Mouse (Mus musculus) embryo, embryonic 11 days (tissue): Measurements from ENCODE around the gene Patj.

Experiments used
- DNase-seq: peaks from one replicate; pipeline ENCODE4 v3.0.0-alpha.2; 2015

Gene Patj

DNA sequence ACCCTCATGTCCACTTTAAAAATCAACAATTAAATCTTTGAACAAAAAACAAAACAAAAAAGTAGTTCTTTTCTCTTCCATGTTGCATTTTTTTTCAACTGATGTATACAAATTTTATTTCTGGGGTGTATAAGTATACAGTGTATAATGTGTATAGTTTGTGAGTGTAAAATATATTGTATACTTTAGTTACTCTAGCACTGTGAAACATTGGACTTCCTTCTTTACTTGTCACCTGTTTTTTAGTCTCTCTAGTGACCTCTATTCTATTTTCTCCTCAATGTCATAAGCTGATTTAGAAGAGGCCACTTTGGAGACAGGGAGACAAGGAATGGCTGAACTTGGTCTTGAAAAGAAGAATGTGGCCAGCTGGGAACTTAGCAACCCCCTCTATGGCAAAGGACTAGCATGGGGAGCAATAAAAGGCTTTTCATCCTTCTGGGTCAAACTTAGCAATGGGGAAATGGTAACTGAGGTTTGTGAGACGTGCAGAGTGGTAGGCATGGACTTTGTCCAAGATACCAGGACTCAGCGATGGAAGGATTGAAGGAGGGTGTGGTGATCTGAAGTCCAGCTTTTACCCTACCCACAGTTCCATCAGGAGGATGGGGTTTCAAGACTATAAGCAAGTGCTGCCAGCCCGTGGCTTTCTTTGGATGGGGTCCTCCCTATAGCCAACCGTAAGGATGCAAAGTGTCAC, 54.1 kb downstream of the Patj start:
- DNase-seq: no peak

DNA sequence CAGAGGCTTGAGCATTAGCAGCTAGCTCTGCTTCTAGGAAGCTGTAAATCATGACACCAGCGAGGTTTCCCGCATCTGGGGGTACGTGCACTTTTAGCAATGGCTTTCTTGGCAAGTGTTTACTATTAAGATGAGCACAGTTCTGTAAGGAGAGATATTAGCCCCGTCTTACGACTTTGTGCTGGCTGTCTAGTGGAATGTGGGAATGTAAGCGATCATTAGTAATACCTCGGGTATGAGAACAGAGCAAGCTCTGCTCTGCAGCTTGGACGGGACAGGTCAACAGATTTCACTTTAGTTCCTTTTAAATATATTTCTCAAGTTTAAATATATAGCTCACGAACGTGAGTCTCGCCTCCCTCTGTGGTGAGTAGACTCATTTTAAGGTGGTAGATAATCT, 54.7 kb downstream of the Patj start:
- peak; percentile 21 for DNase-seq

DNA sequence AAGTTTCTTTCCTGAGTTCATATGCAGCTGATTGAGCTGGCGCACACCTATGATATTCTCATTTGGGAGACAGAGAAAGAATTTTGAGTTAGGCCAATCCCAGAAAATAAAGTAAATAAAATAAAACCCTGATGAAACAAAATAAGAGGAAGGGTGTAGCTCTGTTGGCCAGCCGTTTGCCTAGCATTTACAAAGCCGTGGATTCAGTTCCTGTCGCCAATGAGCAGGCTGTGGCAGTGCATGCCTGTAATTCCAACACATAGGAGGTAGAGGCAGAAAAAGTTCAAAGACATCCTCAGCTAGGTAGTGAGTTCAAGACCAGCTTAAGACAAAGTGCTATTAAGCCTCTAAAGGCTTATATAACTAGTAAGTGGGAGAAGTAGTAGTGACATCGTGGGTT, 55.2 kb downstream of the Patj start:
- DNase-seq: no peak

DNA sequence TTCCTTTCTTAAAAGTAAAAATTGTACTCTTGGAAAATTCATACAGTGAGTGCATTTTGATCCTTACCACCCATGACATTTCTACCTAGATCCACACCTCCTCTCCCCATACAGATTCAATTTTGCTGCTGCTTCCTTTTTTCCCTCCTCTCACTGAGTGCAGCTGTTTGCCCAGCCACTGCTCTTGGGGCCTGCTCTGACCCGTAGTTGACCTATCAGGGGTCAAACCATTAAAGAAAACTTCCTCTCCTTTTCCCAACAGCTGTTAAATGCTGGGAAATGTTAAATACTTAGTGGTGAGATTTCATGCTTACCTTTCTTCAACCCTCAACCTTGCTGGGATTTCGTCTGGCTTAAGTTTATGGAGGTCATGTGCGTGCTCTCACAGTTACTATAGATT, 55.7 kb downstream of the Patj start:
- DNase-seq: peak; percentile 35

DNA sequence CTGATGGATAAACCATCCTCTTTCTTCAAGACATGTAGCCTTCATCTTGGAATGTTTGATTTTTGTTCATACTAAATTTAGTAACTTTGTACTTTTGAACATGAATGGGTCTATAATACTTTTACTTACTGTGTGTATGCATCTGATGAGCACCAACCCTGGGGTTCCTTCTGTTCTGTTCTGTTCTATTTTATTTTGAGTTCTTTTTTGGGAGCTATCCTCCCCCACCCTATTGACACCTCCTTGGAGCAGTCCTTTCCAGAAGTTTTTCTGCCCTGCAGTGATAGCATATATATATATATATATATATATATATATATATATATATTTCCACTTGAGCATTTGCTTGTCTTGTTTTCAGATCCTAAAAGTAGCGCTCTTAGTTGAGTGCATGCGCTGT, 57.1 kb downstream of the Patj start:
- DNase-seq: no peak

DNA sequence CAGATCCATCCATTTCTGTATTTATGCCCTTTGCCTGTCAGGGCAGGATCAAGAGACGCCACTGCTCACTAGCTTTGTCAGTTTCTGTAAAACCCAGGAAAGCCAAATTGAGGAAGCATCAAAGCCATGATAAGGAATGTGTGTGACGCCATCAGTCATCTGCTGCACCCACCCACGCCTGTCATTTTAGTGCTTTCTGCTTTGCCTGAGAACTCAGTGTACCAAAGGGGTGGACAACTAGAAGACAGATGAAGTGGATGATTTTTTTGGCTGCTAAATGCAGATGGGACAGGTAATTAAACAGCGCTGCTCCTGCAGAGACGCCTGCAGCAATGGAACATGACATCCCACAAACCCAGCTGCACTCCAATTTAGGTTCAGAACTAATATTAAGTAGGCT, 57.6 kb downstream of the Patj start:
- DNase-seq: no peak

DNA sequence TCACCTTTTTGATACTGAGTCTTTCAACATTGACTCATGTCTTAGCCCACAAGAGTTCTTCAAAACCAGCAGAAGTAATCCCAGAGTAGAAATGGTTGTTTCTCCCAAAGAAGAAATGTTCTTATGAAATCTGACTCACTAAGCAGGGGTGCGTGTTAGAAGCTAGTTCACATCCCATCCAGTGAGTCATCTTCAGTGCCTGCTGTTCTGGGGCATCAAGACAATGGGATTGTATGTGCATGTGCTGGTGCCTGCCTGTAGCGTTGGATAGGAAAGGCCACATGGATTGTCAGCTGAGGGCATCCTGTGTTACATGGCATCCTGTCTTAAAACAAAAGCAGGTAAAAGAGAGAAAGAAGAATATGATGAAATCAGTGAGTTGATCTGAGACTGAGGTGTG, 59.8 kb downstream of the Patj start:
- DNase-seq: no peak

DNA sequence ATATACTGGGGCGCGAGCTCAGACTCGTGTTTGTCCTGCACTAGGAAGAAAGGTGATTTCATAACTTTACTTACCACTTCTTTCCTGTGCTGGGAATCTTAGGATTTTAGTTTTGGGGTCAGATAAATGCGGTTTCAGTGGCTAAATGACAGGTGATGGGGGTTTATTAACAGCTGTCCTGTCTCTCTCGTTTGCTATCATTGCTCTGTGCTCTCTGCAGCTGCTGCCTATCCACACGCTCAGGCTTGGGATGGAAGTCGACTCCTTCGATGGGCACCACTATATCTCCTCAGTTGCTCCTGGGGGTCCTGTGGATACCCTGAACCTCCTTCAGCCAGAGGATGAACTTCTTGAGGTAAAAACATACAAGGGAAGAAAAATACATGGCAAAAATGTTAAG, 60.3 kb downstream of the Patj start:
- no peak for DNase-seq

DNA sequence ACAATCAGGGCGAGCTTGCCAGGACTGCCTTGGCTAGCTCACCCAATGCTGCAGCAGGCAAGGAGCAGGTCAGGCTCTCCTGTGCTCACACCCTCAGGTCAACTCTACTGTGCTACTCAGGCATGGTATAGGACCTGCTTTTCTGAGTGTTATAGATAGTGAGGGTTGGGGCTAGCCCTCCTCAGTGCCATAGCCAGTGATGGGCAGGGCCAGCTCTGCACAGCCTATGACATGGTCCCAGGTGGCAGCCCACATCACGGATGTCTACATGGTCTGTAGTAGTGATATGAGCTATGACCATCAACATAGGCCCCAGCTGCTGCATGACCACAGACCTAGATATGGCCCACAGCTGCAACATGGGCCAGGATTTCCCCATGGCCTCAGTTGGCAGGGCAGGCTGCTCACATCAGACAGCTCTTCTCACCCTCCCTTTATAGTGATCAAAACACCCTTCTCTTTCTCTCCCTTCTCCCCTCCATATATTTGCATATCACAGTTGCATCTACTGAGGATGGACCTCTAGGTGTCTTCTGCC, 66.3 kb downstream of the Patj start:
- no peak for DNase-seq

DNA sequence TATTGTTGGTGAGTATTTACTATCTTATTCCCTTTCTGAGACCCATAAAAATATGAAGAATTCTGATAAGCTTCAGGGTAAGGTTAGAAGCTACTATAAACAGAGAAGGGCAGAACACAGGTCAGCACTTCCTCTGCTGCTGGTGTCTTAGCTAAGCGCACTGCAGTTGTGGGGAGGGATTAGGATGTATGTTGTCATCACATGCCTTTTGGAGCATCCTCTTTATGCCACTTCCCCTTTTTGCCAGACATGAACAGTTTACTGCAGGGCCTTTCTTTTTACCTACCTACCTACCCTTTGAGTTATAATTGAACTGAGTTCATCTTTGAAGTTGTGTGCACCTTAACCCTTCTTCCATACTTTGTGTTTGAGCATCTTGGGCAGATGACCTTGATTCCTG, 69.9 kb downstream of the Patj start:
- DNase-seq: no peak

DNA sequence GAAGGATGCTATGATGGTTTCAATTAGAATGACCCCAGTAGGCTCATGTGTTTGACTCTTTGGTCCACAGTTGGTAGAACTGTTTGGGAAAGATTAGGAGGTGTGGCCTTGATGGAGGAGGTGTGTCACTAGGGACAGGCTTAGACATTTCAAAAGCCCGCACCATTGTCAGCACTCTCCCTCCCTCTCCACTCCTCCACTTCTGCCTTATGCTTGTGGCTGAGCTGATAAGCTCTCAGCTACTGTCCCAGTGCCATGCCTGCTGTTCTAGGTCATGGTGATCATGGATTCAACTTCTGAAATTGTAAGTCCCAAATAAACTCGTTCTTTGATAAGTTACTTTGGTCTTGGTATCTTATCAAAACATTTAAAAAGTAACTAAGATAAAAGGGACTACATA, 70.3 kb downstream of the Patj start:
- DNase-seq: no peak

DNA sequence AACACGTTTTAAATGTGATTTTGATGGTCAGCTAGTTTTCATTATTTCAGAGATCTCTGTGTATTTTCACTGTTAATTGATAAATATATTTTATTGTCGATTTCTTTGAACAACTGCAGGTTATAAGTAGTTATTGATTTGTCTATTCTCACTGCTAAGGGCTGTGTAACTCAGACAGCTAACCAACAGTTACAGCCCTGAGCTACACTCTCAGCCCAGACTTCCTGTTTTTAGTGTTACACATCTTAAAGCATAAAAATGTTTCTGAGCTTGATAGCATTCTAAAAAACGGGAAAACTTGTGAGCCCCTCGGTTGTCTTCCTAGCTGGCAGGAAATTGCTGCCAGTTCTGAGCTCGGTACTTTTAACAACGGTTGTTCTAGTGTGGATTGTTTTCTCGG, 75.8 kb downstream of the Patj start:
- DNase-seq: no peak

DNA sequence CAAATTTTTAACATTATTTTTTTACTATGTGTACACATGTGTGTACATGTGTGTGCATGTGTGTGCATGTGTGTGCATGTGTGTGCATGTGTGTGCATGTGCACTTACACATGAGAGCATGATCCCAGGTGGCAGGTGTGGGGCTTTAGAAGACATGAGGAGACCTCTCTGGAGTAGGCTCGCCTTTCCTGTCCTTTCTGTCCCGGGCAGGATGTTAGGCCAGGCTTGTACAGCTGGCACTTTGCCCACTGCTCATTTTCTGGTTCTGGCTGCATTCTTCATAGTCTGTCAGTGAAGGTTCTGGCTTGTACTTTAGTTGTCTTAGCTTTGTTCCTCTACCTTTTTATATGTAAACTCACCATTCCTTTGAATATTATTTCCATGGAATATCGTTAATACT, 77.9 kb downstream of the Patj start:
- no peak for DNase-seq

DNA sequence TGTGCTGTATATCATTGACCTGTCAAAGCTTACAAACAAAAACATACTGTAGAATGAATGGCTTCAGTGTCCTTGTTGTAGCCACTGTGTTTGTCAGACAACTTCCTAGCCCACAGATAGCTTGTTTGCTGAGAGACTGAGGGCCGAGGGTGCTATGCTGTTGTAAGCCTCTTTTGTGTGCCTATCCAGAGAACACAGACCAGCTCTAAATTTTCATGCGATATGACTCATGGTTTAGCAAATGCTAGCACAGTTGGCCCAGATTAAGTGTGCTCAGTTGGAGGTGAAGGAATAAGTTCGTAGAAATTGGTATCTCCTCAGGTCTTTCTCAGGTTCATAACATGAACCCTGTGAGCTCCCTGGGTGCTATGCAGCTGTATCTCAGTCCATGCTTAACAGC, 82.4 kb downstream of the Patj start:
- no peak for DNase-seq

DNA sequence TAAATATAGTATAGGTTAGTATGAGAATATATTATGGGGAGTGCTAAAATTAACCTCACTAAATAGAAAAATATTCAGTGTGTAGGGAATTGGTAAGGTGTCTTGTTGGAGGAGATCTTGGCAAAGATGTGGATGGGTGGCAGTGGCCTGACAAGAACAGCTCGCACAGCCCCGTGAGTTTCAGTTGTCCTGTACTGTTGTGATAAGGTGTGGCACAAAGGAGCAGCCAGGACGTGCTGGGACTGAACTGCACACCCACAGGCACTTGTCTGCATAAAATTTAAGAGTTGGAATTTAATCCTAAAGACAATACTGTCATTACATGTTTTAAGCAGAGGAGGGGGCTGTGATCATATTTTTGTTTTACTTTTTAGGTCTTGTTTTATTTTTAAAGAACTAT, 90.9 kb downstream of the Patj start:
- no peak for DNase-seq

DNA sequence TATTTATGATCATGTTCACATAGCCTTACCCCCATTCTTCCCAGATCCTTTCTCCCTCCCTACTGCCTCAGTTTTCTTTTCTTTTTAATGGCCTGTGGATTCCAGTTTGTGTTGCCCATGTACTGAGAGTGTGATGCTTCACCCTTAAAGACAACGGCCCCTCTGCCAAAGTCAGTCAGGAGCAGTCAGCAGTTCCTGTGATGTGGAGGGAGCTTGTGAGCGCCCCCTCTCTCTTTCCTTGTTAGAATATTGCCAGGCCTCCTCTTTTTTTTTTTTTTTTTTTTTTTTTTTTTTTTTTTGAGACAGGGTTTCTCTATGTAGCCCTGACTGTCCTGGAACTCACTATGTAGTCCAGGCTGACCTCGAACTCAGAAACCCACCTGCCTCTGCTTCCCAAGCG, 91.3 kb downstream of the Patj start:
- no peak for DNase-seq

DNA sequence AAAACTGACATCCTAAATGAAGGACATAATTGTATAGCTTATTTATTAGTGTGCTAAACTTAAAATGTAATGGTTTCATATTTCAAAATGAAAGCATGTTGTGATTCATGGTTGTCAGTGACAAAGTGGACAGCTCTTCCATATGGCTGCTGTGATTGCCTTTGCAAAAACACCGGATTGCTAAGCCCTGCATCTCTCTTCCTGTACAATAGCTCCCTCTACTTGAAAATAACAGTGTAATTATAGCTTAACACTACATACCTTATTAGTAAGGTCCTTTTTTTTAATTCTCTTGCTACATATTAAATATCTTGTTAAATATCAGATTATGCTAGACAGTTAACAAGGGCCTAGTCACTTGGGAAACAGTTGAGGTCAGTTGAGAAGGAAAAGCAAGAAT, 93.8 kb downstream of the Patj start:
- no peak for DNase-seq

DNA sequence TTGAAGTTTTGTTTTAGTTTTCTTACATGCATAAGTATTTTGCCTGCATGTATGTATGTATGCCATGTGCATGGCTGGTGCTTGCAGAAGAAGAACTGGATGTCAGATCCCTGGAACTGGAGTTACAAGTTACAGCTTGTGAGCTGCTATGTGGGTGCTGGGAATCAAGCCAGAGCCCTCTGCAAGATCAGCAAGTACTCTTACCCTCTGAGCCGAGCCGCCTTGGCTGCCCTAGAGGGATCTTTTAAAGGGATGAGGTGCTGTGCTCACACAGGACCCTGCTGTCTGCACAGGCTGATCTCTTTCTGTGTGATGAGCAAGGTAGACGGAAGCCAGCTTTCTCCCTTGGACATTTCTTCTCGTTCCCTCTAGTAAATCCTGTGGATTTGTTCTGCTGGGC, 102.8 kb downstream of the Patj start:
- no peak for DNase-seq

DNA sequence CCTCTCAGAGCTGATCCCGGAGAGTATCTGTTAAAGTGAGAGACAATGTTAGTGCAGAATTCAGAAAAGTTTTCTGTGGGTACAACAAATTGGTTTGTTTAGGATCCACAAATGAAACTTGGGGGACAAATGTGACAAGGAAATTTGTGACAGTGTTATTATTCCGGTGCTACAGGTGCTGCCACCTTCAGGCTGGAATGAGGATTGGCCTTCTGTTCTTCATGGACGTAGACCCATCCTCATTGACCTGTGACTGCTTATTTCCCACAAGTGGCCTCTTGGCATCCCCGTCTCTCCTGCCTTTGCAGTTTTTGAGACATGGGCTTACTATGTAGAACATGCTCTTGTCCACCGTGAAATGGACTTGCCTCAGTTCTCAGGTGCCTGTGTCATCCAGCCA, 104.6 kb downstream of the Patj start:
- no peak for DNase-seq

DNA sequence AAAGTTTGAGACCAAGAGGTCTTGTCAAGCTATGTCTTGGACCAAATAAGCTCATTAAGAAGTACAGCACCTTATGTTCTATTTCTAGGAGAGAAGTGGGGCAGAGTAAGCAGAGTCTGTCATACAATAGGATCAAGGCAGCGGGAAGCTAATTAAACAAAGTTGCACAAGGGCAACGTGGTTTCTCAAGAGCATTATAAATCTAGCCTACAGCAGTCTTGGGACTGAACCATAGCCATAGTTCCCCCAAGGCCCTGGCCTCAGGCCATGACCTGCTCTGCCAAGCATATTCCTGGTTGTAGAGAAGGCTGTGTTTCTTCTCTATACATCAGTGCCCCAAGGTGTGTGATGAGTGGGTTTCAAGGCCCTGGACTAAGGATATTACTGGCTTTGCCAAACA, 105.3 kb downstream of the Patj start:
- DNase-seq: no peak

DNA sequence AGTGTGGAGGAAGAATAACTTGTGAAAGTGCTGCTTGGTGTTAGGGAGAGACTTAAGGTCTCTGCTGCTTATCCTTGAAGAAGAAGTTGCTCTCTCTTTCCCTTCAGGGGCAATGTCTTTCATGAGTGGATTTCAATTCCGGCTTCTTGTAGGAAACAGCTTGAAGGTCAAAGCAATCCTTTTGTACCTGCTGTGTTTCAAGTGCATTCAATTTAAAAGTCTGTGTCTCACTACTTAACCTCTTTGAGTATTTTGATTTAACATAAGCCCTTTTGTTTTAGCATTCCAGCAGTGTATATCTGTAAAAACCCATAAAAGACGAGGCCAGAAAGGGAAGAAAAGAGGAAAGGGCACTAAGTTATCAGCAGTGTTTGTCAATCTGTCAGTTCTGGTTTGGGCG, 109.2 kb downstream of the Patj start:
- DNase-seq: no peak

DNA sequence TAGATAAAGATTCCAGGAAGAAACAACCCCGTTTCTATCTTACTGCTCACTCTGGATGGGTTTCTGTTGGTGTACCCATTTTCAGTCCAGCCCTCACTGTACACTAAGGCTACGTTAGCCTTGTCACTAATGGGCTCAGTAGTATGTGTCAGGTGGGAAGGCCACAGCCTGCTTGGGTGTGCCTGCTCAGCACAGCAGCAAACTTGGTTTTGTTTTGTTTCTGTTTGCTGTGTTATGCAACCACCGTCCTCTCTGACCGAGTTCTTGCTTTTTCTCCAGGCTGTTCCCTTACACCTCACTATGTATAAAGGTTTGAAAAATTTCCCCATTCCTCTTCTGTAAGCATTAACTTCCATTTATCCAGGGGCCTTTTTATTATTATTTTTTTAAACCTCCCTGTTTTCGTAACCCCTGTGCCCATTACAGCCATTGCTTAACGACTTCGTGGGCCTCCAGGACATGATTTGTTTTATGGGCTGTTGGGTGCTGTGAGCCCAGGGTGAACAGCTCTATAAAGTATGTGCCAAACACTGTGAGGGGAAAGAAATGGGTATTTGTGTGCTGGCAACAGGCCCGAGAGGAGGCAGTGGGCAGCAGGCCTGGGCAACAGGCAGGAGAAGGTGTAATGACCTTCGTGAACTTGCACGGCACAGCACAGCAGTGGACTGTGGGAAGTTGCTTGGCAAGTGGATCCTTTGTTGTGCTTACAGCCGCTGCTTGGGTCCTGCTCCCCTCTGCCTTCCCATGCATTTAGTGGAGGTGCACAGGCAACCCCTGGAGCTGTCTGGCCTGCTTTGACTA, 113.1 kb downstream of the Patj start:
- DNase-seq: no peak

DNA sequence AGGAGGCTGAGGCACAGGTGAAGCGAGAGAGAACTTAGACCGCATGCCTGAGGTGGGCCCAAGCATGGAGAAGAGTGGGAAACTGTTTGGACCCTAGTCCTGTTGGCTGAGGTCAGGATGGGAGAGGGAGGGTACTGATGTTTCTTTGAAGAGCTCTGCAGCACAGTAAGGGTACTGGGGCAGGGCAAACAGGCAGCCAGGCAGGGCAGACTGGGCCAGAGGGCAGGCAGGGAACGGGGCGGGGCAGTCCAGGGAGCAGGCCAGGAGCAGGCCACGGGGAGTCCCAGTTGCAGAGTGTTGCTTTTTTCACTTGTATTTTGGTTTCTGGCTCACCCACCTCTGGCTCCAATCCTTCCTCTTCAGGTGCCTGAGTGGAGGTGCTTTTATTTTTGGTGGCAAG, 114.4 kb downstream of the Patj start:
- no peak for DNase-seq

DNA sequence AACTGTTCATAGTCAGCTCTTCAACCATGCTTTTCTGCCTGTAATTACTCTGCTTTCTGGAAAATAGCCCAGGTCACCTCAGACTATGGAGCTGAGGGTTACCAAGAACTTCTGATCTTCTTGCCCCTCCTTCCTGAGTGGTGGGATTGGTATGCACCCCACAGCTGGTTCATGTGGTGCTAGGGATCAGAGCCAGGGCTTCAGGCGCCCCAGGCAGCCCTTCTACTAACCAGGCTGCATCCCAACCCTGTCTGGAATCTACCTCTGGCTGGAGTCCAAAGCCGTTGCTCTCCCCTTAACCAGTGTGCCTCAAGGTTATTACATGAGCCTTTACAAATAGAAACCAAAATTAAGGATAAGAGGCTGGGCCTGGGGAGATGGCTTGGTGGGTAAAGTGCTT, 115.7 kb downstream of the Patj start:
- DNase-seq: no peak
